Mouse (Mus musculus) left cerebral cortex, postnatal 4 days (tissue): Measurements from ENCODE around the gene Fam222a. TPM values are rescaled to one million over a fixed set of nuclear protein-coding genes. Genes with fewer than 3 reads are reported as not detected.
A peak's percentile ranks its signal among the peaks of the same experiment; 100 is the strongest.

Experiments
- DNase-seq: peaks from one replicate; pipeline ENCODE4 v3.0.0-alpha.2; 2022
- intact Hi-C: fragments of 180-260 bp; cut with DNase I; formaldehyde crosslinking; loops from one replicate; pipeline ENCODE4 v1.15.1; 2025
- total RNA-seq, 2 experiments: library from RNA; stranded (reverse); gene quantifications; 2 replicates each; pipeline ENCODE4 v1.2.3; 2021

The Fam222a gene
- total RNA-seq, 2 experiments from 2014 or later, result 8.7 to 10.4 TPM

- DNase-seq, result peak; percentile 84
- intact Hi-C loops, result no loop called here
Observed at GRCm38 (mm10) chr5:114581486-114581885, 13.7 kb downstream of the Fam222a start.

GRCm38 (mm10) chr5:114583046-114583445 is 15.2 kb downstream of the Fam222a start:
- intact Hi-C loops, result no loop called here
- DNase-seq, result no peak

- DNase-seq, result no peak
- intact Hi-C loops, result no loop called here
Observed at GRCm38 (mm10) chr5:114583490-114584175, 15.8 kb downstream of the Fam222a start.

- no peak for DNase-seq
- intact Hi-C loops, result no loop called here
Observed at GRCm38 (mm10) chr5:114584293-114585104, 16.7 kb downstream of the Fam222a start.

GRCm38 (mm10) chr5:114585682-114586081 is 17.9 kb downstream of the Fam222a start:
- intact Hi-C loops, result no loop called here
- no peak for DNase-seq

- intact Hi-C loops, result no loop called here
- no peak for DNase-seq
Observed at GRCm38 (mm10) chr5:114587908-114588307, 20.1 kb downstream of the Fam222a start.

GRCm38 (mm10) chr5:114588416-114588815 is 20.6 kb downstream of the Fam222a start:
- no peak for DNase-seq
- intact Hi-C loops, result no loop called here

GRCm38 (mm10) chr5:114589026-114589425 is 21.2 kb downstream of the Fam222a start:
- DNase-seq, result no peak
- intact Hi-C loops, result no loop called here

- intact Hi-C loops, result no loop called here
- no peak for DNase-seq
Observed at GRCm38 (mm10) chr5:114589454-114589853, 21.6 kb downstream of the Fam222a start.

- intact Hi-C loops, result no loop called here
- DNase-seq, result no peak
Observed at GRCm38 (mm10) chr5:114590043-114590913, 22.5 kb downstream of the Fam222a start.

- no peak for DNase-seq
- intact Hi-C loops, result no loop called here
Observed at GRCm38 (mm10) chr5:114591151-114591561, 23.3 kb downstream of the Fam222a start.

- intact Hi-C loops, result no loop called here
- no peak for DNase-seq
Observed at GRCm38 (mm10) chr5:114592463-114593160, 24.8 kb downstream of the Fam222a start.

- DNase-seq, result no peak
- intact Hi-C loops, result no loop called here
Observed at GRCm38 (mm10) chr5:114593161-114593821, 25.5 kb downstream of the Fam222a start.

- intact Hi-C loops, result no loop called here
- DNase-seq, result no peak
Observed at GRCm38 (mm10) chr5:114593949-114594348, 26.1 kb downstream of the Fam222a start.

GRCm38 (mm10) chr5:114594741-114595241 is 27.0 kb downstream of the Fam222a start:
- intact Hi-C loops, result no loop called here
- DNase-seq, result no peak

GRCm38 (mm10) chr5:114596604-114597003 is 28.8 kb downstream of the Fam222a start:
- intact Hi-C loops, result no loop called here
- DNase-seq, result no peak

- DNase-seq, result no peak
- intact Hi-C loops, result no loop called here
Observed at GRCm38 (mm10) chr5:114597222-114597621, 29.4 kb downstream of the Fam222a start.

GRCm38 (mm10) chr5:114597652-114598051 is 29.8 kb downstream of the Fam222a start:
- intact Hi-C loops, result no loop called here
- DNase-seq, result no peak

- intact Hi-C loops, result no loop called here
- no peak for DNase-seq
Observed at GRCm38 (mm10) chr5:114602012-114602411, 34.2 kb downstream of the Fam222a start.

GRCm38 (mm10) chr5:114603975-114604374 is 36.2 kb downstream of the Fam222a start:
- intact Hi-C loops, result no loop called here

More at GRCm38 (mm10) chr5:114603975-114604374, 36.2 kb downstream of the Fam222a start:
- no peak for DNase-seq
